Mouse (Mus musculus) cerebellum, adult 2 months (tissue): ENCODE measurements around the gene Cdnf.

Source experiments
- CTCF ChIP-seq: fragments of 200-500 bp; IDR thresholded peaks from 2 replicates; pipeline ENCODE4 v1.5.1; 2011; ENCODE audit warnings: low read depth, mild to moderate bottlenecking, control low read depth, low read length, moderate library complexity, borderline replicate concordance; ENCODE audit not compliant: insufficient read depth
- POLR2A ChIP-seq: fragments of 200-500 bp; IDR thresholded peaks from 2 replicates; pipeline ENCODE4 v1.6.1; 2011; ENCODE audit warnings: low read length, control low read depth, borderline replicate concordance; ENCODE audit not compliant: insufficient read depth

DNA sequence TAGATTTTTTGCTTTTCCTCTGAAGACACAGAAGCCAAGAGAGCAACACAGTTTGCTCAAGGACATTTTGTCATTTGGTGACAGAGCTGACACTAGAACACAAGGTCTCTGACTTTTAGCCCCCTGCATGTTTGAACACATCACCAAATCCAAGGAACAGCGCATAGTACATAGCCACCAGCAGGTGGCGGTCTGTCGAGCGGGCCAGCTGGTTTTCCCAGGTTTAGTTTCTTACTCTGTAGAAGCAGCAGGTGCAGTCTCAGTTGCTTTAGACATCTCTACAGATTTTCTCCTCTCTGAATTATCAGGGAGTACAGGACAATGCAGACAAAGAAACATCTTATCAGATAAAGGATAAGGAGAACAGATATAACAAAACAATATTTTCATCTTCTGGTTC is 33.8 kb downstream of the Cdnf start:
- TF ChIP-seq CTCF (peak; percentile 92), POLR2A (no peak)
